In the genomic region with DNA sequence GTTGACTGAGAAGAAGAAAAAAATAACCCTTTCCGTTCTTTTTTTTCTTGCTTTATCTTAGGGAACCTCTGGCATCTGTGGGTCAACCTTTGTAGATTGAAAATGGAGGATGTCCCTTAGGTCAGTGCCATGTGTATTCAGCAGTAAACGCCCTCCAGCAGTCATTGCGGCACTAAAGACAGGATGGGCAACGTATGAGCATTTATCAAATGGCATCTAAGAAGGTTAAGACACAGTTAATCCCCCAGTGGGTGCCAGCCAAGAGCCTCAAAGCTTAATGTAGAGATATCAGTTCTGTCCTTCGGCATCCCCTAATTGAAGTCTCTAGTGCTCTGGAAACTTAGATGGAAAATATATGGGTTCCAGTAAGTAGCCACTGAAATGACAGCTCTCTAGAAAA, we compare ENCODE assay signal across 8 mouse cellular contexts. TPM values are rescaled to one million over a fixed set of nuclear protein-coding genes. Genes with fewer than 3 reads are reported as not detected.
DNase-seq lines count a peak whose midpoint lies in the region; ATAC-seq and TF ChIP-seq lines count a peak whose summit lies in the region.

No protein-coding gene starts in this region.

- H3K4me1 ChIP-seq in kidney, embryonic 15.5 days: peaks cover 44% of the 10 kb centered on the region
- H3K4me1 ChIP-seq in embryonic facial prominence, embryonic 13.5 days: peaks cover 44% of the 10 kb centered on the region
- peaks cover 24% of the 10 kb centered on the region for H3K4me1 ChIP-seq in hindbrain, postnatal 0 days (ENCODE audit: insufficient read depth, low read length)
- H3K4me1 ChIP-seq in midbrain, postnatal 0 days (ENCODE audit: insufficient read depth, low read length): peaks cover 15% of the 10 kb centered on the region

- no peaks in the 10 kb centered on the region for H3K9me3 ChIP-seq in kidney, embryonic 15.5 days (replicated peaks)
- no peaks in the 10 kb centered on the region for H3K9me3 ChIP-seq in embryonic facial prominence, embryonic 13.5 days
- H3K9me3 ChIP-seq in hindbrain, postnatal 0 days (ENCODE audit: low read length): no peaks in the 10 kb centered on the region
- H3K9me3 ChIP-seq in midbrain, postnatal 0 days (ENCODE audit: low read length): no peaks in the 10 kb centered on the region

- H3K27ac ChIP-seq in kidney, embryonic 15.5 days: peak overlapping the region; percentile 97
- H3K27ac ChIP-seq in embryonic facial prominence, embryonic 13.5 days: peak overlapping the region; percentile 98
- peak overlapping the region; percentile 81 for H3K27ac ChIP-seq in hindbrain, postnatal 0 days
- peak overlapping the region; percentile 38; the same call in 1 of the 2 replicates for H3K27ac ChIP-seq in midbrain, postnatal 0 days (ENCODE audit: low read depth, low read length)

- H3K9ac ChIP-seq in kidney, embryonic 15.5 days: peak overlapping the region; percentile 32; the same call in 1 of the 2 replicates
- peak overlapping the region; percentile 66 for H3K9ac ChIP-seq in embryonic facial prominence, embryonic 13.5 days
- peak overlapping the region; percentile 62; the same call in 1 of the 2 replicates for H3K9ac ChIP-seq in hindbrain, postnatal 0 days (replicated peaks; ENCODE audit: low read length)
- no peak overlapping the region for H3K9ac ChIP-seq in midbrain, postnatal 0 days (replicated peaks; ENCODE audit: low read length, poor library complexity, severe bottlenecking)

- ATAC-seq in kidney, embryonic 15.5 days (replicated peaks; ENCODE audit: low FRiP score): no peak
- ATAC-seq in embryonic facial prominence, embryonic 13.5 days (ENCODE audit: insufficient number of reproducible peaks, insufficient read depth, low FRiP score, low TSS enrichment, low read depth): no peak
- no peak for ATAC-seq in hindbrain, postnatal 0 days
- ATAC-seq in midbrain, postnatal 0 days (ENCODE audit: low FRiP score): no peak

- no peaks in the 10 kb centered on the region for H3K36me3 ChIP-seq in kidney, embryonic 15.5 days
- no peaks in the 10 kb centered on the region for H3K36me3 ChIP-seq in embryonic facial prominence, embryonic 13.5 days
- H3K36me3 ChIP-seq in hindbrain, postnatal 0 days (ENCODE audit: insufficient read depth, low read length): no peaks in the 10 kb centered on the region
- no peaks in the 10 kb centered on the region for H3K36me3 ChIP-seq in midbrain, postnatal 0 days (ENCODE audit: insufficient read depth, low read length)

- H3K27me3 ChIP-seq in kidney, embryonic 15.5 days: no peaks in the 10 kb centered on the region
- H3K27me3 ChIP-seq in embryonic facial prominence, embryonic 13.5 days: no peaks in the 10 kb centered on the region
- no peaks in the 10 kb centered on the region for H3K27me3 ChIP-seq in hindbrain, postnatal 0 days (ENCODE audit: insufficient read depth, low read length)
- H3K27me3 ChIP-seq in midbrain, postnatal 0 days (ENCODE audit: insufficient read depth, low read length): no peaks in the 10 kb centered on the region

- DNase-seq in kidney, adult 9 months: no peak
- DNase-seq in hindbrain, postnatal 0 days (ENCODE audit: low spot score): no peak
- no peak for DNase-seq in midbrain, postnatal 0 days (ENCODE audit: low spot score)
- no peak for DNase-seq in layer of hippocampus, adult 11-12 months (ENCODE audit: low spot score)
- DNase-seq in frontal cortex, postnatal 10 days (ENCODE audit: low spot score in 2 of 2): no peak
- DNase-seq in frontal cortex, adult 2 months (ENCODE audit: extremely low spot score in 1 of 2, low spot score in 1 of 2): no peak

- H3K4me2 ChIP-seq in kidney, embryonic 15.5 days: peak overlapping the region; percentile 72
- peak overlapping the region; percentile 69 for H3K4me2 ChIP-seq in embryonic facial prominence, embryonic 13.5 days
- peak overlapping the region; percentile 69 for H3K4me2 ChIP-seq in hindbrain, postnatal 0 days (ENCODE audit: low read depth, low read length)
- H3K4me2 ChIP-seq in midbrain, postnatal 0 days (ENCODE audit: low read depth, low read length, poor library complexity, severe bottlenecking): peak overlapping the region; percentile 62

- 54% methylated on average over 5 of the region's 5 CpGs for WGBS in kidney, embryonic 15.5 days
- WGBS in embryonic facial prominence, embryonic 13.5 days: 9% methylated on average over 5 of the region's 5 CpGs
- 32% methylated on average over 5 of the region's 5 CpGs for WGBS in hindbrain, postnatal 0 days
- WGBS in midbrain, postnatal 0 days: 35% methylated on average over 5 of the region's 5 CpGs

- H3K4me3 ChIP-seq in kidney, embryonic 15.5 days (replicated peaks): peak overlapping the region; percentile 79
- H3K4me3 ChIP-seq in embryonic facial prominence, embryonic 13.5 days: peak overlapping the region; percentile 74
- H3K4me3 ChIP-seq in hindbrain, postnatal 0 days (ENCODE audit: low read length): peak overlapping the region; percentile 75
- peak overlapping the region; percentile 49 for H3K4me3 ChIP-seq in midbrain, postnatal 0 days (ENCODE audit: low read depth, low read length)

- no peak for TF ChIP-seq CTCF in hindbrain, postnatal 0 days (IDR thresholded peaks at IDR 0.05; ENCODE audit: low read depth)
- no peak for TF ChIP-seq CTCF in midbrain, postnatal 0 days (IDR thresholded peaks at IDR 0.05)

RNA-seq across cellular contexts. Expression of a gene that starts 0.7 kb away (rescaled TPM):
- polyA plus RNA-seq in kidney, embryonic 15.5 days (2015; fragmentation: Nextera tagmentation; extraction: Ambion mirVana): 91.4 and 91.7 TPM in 2 replicates
- polyA plus RNA-seq in embryonic facial prominence, embryonic 13.5 days (2015; fragmentation: Nextera tagmentation; extraction: Ambion mirVana): 146 and 173 TPM in 2 replicates
- 56.1 and 78.3 TPM in 2 replicates for total RNA-seq in hindbrain, postnatal 0 days (2014; rRNA removed)
- polyA plus RNA-seq in hindbrain, postnatal 0 days (2015; fragmentation: Nextera tagmentation; extraction: Ambion mirVana): 28.6 and 28.9 TPM in 2 replicates
- 40.4 and 41.4 TPM in 2 replicates for total RNA-seq in midbrain, postnatal 0 days (2014; rRNA removed)
- 19.5 and 20.4 TPM in 2 replicates for polyA plus RNA-seq in midbrain, postnatal 0 days (2015; fragmentation: Nextera tagmentation; extraction: Ambion mirVana)
- polyA plus RNA-seq in frontal cortex, adult 2 months (2012; rRNA removed): 108 and 118 TPM in 2 replicates

Comparison
In these comparisons a context has a peak if more than half of its experiments do, and no peak if none do; other contexts are left out.
1. H3K27ac ChIP-seq: peak in every context shown above with its lines; median percentile 98 in embryonic facial prominence, embryonic 13.5 days; 97 in kidney, embryonic 15.5 days; 81 in hindbrain, postnatal 0 days; 38 in midbrain, postnatal 0 days.